Mouse (Mus musculus): ENCODE results near the gene Sgcg.

Sgcg gene

DNA sequence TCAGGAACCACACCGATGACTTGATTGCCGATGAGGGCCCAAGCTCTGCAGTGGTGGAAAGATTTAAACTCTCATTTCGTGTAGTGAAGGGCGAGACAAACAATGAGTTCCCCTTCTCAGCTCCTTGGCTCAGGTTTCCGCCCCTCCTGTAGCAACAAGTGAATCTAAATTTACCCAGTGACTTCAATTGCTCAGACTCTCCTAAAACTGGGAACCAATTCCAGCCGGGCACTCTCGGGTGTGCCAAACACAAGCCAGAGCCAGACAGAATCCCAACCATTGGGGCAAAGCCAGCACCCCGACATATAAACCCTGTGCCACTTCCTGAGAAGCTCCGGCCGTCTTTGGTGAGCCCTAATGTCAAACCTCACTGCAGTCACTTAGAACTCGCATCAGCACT, at the start of gene Sgcg:
TSS of gene Sgcg (minus strand) at position 139 of the 400 bp plus-strand sequence.
- no peak for DNase-seq (ENCODE audit: low spot score in 2 of 2)

DNA sequence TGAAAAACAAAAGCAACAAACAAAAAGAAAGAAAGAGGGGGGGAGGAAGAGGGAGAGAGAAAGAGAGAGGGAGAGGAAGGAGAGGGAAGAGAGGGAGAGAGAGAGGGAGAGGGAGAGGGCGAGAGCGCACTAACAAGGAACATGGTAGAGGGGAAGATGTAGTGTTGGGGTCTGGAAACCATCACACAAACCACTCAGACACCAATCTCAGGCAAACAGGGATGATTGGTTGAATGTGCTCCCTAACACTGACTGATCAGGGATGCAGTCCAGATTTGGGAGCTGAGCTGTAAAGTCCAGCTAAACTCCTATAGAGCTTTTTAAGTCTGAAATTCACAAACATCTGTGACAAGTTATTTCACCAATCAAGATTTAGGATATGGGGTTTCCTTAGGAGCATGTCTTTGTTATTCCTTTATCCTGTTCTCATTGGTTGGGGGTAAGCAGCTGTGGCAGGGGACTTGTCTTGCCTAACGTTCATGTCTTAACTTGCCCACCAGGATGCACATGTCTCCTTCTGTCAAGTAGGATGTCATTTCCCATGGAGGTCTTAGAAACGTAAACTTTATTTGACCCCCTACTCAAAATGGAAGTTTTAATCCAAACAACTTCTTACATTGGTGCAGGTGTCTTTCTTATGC, 45.8 kb upstream of the Sgcg start:
- no peak for DNase-seq (ENCODE audit: low spot score in 2 of 2)

DNA sequence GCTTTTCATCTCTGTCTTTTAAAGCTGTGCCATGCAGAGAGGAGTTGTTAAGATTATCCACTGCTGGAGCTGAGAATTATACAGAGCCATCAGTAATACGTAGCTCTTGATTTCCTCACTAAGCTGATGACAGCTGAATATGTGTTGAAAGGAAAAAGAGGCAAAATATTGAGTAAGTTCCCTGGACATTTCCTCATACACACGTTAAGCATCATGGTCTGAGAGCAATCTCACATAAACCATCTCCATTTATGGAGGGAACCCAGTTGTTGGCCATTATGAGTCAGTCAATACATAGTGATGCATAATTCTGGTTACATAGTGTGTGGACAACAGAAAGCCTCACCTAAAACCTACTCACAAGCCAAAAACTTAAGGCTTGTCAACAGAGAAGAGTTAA, 44.1 kb upstream of the Sgcg start:
- no peak for DNase-seq (ENCODE audit: low spot score in 2 of 2)

DNA sequence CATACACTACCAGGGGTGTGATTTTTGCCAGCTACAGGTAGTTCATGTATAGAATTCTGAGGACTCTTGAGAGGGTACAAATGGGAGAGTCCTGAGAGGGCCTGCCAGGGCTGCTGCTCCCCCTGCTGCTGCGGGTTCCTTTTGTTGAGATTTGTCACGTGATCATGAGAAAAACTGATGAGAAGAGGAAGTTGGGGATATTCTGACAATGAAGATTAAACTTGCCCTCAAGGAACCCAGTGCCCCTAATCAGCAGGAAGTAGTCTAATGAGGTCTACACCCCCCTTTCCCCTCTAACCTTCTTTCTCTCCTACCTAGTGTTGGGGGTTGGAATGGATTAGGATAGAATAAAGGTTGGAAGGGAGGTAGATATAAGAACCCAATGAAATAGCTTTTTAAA, 43.0 kb upstream of the Sgcg start:
- DNase-seq (ENCODE audit: low spot score in 2 of 2), result no peak

DNA sequence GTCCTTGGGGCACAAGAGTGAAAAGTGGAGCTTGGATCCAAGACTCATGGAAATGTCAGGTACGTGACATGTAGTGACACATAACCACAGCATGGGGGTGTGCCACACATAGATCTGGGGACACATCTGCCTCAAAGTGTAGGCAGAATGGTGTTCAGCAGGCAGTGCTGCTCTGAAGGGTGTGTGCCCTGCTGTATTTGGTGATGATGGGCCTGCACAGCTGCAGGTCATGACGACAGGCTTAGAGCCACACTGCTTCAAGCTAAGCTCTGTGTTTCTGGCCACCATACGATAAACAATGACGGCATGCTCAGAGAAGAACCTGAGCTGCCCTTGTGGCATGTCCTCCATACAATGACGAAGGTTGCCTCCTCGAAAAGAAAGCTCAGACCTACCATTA, 41.5 kb upstream of the Sgcg start:
- DNase-seq (ENCODE audit: low spot score in 2 of 2), result no peak

DNA sequence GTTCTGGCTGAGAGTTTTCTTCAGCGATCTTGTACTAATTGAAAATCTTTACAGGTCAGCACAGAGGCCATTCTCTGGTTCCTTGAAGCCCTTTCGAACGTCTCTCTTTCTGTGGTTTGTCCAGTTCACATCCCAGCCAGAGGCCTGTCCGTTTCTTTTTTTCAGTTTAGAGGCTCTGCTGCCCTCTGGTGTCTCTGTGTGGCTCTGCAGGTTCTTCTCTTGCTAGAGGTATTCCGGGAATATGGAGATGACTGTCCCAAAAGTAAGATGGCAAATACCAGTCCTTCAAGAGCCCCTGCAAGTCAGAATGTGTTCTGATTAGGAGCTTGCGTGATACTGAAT, 36.4 kb upstream of the Sgcg start:
- DNase-seq (ENCODE audit: low spot score in 2 of 2), result peak; percentile 41 to 50

DNA sequence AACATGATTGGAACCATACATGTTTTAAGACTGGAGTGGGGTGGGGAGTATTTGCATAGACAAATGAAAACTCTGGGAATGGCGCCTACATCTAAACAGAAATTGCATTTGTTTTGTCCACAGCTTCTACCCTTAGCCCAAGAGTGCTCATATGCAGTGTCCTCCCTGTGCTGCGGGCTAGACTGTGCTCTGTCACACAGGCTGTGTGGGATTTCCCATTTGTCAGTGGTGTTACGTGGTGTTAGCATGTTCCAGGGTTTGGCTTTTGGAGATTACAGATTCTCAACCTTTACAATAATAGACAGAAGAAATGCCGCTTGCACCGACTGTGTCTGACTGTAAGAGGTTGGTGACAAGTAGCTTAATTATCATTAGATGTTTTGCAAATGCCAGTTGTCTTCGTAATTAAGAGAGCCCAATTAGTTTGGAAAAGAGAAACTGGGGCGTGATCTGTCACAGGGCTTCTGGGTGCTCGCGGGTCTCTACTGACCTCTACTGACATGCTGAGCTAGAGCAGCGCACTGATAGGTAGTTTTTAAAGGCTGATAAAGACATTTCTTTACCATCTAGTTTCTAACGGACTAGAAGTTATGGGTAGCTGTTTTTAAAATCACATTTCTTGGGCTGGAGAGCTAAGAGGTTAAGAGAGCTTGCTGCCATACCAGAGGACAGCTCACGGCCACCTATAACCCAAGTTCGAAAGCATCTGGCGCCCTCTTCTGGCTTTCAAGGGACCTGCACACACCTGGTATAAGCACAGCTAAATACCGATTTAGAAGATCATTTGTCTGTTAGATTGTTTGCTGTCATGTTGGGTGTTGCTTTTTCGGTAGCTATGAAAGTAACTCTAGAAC, 35.8 kb upstream of the Sgcg start:
- DNase-seq (ENCODE audit: low spot score in 2 of 2), result peak; percentile 30 to 70

DNA sequence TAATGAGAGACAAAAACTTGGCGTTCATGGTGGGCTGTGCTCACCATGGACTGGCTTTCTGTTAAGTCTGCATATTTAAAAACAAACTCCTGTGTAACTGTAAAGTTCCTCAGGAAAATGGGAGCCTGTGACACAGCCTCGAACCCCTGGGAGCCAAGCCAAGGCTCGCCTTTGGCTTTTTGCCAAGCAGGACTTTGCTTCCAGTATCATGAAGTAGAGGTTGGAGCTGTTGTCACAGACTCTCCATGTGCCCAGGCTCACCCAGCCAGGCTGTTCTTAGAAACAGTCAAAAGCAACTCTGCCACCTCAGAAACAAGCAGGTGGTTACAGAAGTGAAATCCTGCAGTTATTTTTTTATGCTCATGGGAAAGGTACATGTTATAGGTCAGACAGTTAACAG, 32.4 kb upstream of the Sgcg start:
- no peak for DNase-seq (ENCODE audit: low spot score in 2 of 2)

DNA sequence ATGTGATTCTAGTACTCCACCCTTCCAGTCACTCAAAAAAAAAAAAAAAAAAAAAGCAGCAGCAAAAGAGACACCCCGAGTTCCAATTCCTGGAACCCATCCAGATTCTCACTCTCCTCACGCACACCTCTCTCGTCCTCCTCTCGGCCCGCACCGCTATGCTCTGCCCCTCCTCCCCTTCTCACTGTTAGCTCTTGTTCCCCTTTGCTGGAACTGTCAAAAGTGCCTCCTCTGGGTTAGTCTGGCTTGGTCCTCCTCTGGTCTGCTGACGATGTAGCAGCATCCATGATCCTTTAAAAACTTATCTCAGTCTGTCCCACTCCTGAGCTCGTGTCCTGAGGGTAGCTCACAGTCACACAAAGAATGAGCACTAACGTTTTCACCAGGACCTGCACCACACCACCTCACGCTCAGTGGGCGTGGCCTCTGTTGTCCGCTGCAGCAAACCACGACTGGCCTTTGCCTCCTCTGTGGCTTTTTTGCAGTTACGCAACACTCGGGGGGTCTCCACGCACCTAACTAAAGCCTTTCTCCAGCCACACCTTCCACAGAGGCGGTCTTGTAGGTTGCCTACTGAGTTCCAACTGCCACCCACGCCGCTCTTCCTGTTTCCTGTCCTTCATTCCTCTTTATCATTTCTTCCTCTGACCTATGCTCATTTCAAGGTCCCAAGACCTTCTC, 30.5 kb upstream of the Sgcg start:
- no peak for DNase-seq (ENCODE audit: low spot score in 2 of 2)

DNA sequence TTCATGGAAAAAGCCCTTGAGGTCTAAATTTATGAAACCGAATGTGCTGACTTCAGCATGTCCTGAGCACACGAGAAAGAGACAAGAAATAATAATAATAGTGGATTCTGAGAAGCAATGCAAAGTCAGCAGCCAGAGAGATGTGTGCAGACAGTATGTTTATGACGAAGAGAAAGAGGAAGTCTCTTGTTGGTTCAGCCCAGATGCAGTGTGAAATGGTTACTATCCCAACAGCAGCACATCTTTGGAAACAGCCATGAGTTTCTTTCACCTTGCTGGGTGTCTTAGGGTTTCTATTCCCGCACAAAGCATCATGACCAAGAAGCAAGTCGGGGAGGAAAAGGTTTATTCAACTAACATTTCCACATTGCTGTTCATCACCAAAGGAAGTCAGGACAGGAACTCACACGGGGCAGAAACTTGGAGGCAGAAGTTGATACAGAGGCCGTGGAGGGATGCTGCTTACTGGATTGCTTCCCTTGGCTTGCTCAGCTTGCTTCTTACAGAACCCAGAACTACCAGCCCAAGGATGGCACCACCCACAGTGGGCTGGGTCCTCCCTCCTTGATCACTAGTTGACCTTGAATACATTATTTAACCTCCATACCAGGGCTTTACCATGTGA, 20.5 kb upstream of the Sgcg start:
- DNase-seq (ENCODE audit: low spot score in 2 of 2), result no peak

DNA sequence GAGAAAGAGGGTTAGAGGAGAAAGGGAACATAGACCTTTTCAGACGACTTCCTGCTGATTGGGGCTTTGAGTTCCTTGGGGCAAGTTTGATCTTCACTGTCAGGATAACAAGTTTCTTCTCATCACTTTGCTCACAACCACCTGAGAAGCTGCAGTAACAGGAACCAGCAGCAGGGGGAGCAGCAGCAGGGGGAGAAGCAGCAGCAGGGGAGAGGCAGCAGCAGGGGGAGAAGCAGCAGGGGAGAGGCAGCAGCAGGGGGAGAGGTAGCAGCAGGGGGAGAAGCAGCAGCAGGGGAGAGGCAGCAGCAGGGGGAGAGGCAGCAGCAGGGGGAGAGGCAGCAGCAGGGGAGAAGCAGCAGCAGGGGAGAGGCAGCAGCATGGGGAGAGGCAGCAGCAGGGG, 19.0 kb upstream of the Sgcg start:
- DNase-seq (ENCODE audit: low spot score in 2 of 2), result peak; percentile 17 to 29

DNA sequence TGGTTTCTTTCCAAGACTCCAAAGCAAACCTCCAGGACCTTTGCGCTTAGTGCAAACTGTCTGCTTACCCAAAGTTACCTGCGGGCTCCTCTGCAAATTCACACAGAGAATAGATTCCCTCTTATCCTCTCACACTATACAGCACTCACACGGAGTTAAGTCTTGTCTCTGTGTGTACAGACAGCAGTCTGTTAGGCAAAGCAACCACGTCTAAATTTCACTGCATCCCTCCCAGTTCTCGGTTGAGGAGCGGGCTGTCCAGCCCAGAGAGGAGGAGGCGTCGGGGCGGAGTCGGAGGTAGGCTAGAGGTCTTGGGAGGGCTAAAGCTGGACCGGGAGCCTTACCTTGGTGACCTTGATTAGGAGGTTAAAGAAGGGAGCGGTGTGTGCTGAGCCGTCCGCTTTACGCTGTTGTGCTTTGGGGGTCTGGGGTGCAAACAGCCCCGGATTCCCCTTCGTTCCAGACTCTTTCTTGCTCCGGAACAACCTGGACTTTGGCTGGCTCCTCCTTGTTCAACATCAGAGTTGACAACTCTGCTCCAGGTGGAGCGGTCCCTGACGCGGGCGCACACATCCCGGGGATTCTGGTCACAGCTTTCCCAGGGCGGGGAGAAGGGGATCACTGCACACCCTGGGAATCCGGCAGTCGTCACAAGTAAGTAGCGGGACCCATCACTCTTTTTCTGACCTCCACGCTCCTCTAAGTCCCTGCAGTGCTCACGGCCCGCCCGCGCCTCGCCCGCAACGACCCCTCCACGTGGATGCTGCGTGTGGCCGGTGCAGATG, 16.3 kb upstream of the Sgcg start:
- DNase-seq (ENCODE audit: low spot score in 2 of 2), result no peak

DNA sequence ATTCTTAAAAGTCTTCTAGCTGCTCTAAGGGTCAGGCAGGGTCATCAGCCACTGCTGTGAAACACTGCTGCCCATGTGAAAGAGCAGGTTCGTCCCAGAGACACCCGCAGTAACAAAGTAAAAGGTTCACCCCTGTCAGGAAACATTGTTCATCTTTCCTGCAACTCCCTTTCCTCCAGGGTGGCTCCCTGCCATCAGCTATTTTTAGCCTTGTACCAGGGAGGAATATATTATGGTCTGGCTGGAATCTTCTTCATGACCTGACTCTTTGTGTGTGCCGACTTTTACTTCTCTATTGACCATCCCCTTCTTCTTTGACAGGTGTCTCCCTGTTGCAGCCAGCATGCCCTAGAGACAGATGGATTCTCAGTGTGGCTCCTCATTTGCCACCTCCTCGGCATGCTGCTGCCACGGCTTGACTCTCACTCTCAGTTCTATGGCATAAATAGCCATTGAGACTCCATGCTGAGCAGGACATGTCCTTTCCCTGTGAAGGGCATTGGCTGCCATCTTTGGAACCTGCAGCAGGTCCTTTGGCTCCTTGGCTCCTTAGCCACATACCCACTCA, 9.7 kb upstream of the Sgcg start:
- DNase-seq (ENCODE audit: low spot score in 2 of 2), result no peak

DNA sequence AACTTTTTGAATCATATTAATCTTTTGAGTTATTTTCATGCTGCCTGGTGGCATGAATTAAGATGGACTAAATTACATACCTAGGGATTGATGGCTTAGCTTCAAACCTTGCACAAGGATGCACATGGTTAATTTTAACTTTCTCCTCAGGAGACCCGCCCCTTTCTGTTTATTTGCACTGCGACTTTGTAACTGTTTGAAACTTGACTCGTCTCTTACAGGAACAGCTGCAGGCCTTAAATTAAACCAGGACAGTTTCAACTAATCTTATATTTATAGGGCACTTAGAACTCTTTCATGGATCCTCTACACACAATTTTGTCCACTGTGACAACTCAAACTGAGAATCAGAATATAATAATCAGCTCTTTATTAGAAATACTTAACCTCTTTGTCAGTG, 794 bp upstream of the Sgcg start:
- DNase-seq (ENCODE audit: low spot score in 2 of 2), result no peak

DNA sequence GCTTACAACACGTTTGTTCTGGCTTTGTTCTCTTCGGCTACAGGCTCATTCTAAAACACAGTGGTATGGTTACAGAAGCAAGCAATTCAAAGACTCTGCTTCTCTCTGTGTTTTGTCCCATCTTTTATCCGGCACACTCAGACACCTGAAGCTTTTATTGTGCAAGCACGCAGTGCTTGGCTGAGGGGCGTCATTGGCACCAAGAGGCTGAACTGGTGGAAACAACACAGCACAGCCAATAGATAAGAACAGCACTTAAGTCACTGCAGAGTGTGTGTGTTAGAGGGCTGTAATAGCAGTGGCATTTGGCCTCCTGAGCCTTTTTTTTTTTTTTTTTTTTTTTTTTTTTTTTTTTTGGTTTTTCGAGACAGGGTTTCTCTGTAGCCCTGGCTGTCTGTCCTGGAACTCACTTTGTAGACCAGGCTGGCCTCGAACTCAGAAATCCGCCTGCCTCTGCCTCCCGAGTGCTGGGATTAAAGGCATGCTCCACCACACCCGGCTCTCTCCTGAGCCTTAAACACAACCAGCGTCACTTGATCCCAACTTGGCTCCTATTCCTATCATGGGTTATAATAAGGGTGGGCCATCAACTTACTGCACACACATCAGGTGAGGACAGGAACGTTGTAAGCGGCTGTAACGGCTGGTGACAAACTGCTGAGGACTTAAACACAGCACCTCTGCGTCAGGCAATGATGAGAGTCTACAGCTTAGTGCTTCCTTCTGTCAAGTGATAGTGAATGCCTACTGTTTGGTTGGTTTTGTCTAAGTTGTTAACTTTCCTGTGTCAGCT, 5.5 kb downstream of the Sgcg start:
- DNase-seq (ENCODE audit: low spot score in 2 of 2), result no peak

DNA sequence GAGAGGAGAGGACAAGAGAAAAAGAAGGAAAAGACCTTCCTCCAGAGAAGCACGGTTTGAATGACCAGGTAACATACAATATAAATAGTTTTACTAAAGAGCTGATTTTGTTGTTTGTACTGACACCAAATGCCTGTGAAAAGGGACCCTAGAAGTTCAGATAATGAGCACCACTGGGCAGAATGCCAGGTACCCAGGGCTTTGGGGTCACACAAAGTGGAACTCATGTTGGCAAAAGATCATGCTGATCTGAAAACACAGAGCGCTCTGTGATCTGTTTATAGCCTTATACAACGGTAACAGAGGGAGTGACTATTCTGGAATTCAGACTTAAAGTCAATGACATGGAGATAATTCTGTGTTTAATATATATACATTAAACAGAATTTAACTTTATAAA, 11.8 kb downstream of the Sgcg start:
- DNase-seq (ENCODE audit: low spot score in 2 of 2), result no peak

DNA sequence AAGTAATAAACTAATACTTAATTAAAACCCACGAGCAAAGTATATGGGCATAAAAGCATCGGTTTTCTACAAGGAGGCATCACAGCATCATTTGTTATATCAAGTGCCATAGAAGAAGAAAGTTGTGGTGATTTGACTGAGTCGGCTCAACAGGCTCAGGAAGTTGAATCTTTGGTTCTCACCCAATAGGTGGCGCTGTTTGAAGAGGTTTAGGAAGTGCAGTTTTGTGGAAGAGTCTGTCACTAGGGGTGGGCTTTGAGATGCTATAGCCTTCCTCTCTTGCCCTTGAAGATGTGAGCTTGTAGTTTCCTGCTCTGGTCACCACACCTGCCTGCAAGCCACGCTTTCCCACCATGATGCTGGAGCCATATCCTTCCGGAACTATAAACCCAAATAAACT, 15.7 kb downstream of the Sgcg start:
- no peak for DNase-seq (ENCODE audit: low spot score in 2 of 2)

DNA sequence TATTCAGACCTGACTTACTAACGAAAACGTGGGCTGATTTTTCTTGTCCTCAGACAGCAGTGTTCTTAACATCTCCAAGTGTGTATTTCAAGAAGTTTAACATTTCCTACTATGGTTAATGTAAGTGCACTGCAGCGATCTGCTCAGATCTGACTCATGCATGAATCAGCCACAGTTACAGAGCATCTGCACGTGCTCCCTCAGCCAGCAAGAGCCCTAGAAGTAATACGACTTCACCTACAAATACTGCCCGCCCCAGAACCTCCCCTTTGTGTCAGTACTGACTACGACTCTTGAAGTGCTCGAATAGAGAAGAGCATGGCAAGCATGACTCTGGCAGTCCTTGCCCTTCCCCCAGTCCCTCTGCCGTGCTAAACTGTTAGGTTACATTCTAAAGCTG, 19.5 kb downstream of the Sgcg start:
- DNase-seq (ENCODE audit: low spot score in 2 of 2), result peak; percentile 48 to 66

DNA sequence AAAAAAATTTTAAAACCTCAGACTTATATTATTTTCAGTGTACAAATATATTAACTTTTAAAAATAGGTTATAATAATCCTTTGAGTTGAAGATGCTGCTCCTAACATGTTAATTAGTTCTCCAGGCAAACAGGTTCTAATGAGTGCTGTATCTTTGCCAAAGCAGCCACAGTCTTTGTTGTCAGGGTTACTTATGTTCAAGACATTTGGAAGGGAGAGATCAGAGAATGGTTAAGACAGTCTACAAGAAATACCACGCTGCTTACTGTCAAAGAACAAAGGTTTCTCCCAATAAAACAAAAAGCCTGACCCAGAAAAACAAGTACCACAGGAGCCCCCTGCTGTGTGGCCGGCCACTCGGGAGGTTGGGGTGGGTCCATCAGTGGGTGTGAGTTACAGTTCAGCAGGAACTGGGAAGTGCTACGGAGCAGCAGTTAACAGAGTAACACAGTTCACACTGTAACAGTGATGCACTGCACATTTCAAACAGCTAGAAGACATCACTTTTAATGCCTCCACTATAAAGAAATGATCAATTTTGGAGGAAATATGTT, 21.1 kb downstream of the Sgcg start:
- DNase-seq (ENCODE audit: low spot score in 2 of 2), result no peak

DNA sequence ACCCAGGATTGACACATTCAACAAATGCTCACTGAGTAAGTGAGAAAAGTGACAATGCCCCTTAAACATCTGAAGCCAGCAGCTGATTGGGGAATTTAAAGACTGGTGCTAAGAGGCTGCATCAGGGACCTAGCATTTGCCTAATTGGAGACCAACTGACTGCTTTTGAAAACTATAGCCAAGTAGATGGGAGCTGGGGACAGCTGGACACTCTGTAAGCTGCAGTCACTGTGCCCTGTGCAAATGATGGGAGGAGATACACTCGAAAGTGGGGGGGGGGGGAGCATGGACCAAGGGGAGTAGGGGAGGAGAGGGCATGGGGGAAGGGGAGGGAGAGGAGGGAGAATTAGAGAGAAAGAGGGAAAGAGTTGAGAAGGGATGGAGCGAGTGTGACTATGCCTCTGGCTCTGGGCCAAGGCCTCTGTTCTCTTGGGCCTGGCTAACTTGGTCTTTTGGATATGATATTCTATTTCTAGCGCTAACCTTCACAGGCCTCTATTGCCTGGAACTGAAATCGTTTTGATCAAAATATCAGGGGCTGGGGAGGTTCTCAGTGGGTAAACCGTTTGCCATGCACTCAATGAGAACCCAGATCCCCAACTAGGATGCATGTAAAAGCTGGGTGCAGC, 22.3 kb downstream of the Sgcg start:
- DNase-seq (ENCODE audit: low spot score in 2 of 2), result no peak

Data from frontal cortex, postnatal 36 days (tissue).